Mouse (Mus musculus) CH12.LX (cell line): ENCODE measurements at regions not wholly inside any gene's neighbourhood (a gene's known extent, or its start where the extent isn't known, plus 50 kb on each side); places are given as distances from the start of the nearest gene placed in this dataset.

ENCODE experiments used
- DNase-seq: peaks from one replicate; pipeline ENCODE4 v3.0.0-alpha.2; 2013; ENCODE audit errors: extremely low read depth
- H3K27ac ChIP-seq: 2 replicates; pipeline ENCODE4 v1.5.1; 2012; ENCODE audit warnings: low read depth, mild to moderate bottlenecking, control low read depth, moderate library complexity; ENCODE audit not compliant: insufficient read depth
- H3K27me3 ChIP-seq: replicated peaks from 2 replicates; pipeline ENCODE3; 2012; ENCODE audit warnings: inconsistent platforms
- H3K36me3 ChIP-seq, 2 experiments: replicated peaks in 1 of 2; 2 replicates each; pipeline versions ENCODE3 to v1.6.1; 2012; ENCODE audit warnings: inconsistent platforms in 1 of 2, low read length in 1 of 2, mild to moderate bottlenecking in 1 of 2, mixed read lengths in 1 of 2, moderate library complexity in 1 of 2; ENCODE audit not compliant: control insufficient read depth in 1 of 2, insufficient read depth in 1 of 2
- H3K4me1 ChIP-seq, 2 experiments: 2 replicates each; pipeline ENCODE4 v1.6.1; 2012; ENCODE audit warnings: inconsistent platforms in 1 of 2, moderate library complexity in 1 of 2; ENCODE audit not compliant: insufficient read depth in 2 of 2, control insufficient read depth in 1 of 2
- H3K4me2 ChIP-seq: 2 replicates; pipeline ENCODE4 v1.6.1; 2012; ENCODE audit warnings: low read depth, mild to moderate bottlenecking, control low read depth; ENCODE audit not compliant: poor library complexity, insufficient read depth, severe bottlenecking
- H3K4me3 ChIP-seq, 3 experiments: fragments of 150-350 bp in 1 of 3; sonication (generic) in 1 of 3; replicated peaks in 1 of 3; 2 replicates each; pipeline versions ENCODE3 to v1.5.1; 2011 to 2012; ENCODE audit warnings: low read depth in 2 of 3, low read length in 2 of 3, mild to moderate bottlenecking in 2 of 3, moderate library complexity in 2 of 3, control low read depth in 1 of 3, improper control_type of control experiment in 1 of 3, inconsistent platforms in 1 of 3, mixed read lengths in 1 of 3; ENCODE audit not compliant: poor library complexity in 1 of 3
- H3K79me2 ChIP-seq: replicated peaks from 2 replicates; pipeline ENCODE4 v1.6.1; 2012; ENCODE audit warnings: mild to moderate bottlenecking, moderate library complexity; ENCODE audit not compliant: control insufficient read depth, poor library complexity, insufficient read depth, severe bottlenecking; ENCODE audit errors: extremely low read depth
- H3K9ac ChIP-seq: 2 replicates; pipeline ENCODE4 v1.6.1; 2012; ENCODE audit warnings: low read depth, mild to moderate bottlenecking, control low read depth, moderate library complexity; ENCODE audit not compliant: insufficient read depth
- H3K9me3 ChIP-seq: replicated peaks from 2 replicates; pipeline ENCODE3; 2012; ENCODE audit warnings: low read length, inconsistent platforms, mixed read lengths
- BHLHE40 ChIP-seq: IDR thresholded peaks from 2 replicates; pipeline ENCODE4 v1.6.1; 2011; ENCODE audit warnings: mild to moderate bottlenecking, low read depth, low read length, improper control_type of control experiment
- CHD1 ChIP-seq: IDR thresholded peaks from 2 replicates; pipeline ENCODE4 v1.6.1; 2012; ENCODE audit warnings: low read depth, low read length, improper control_type of control experiment, inconsistent platforms
- CHD2 ChIP-seq: IDR thresholded peaks from 2 replicates; pipeline ENCODE4 v1.6.1; 2011; ENCODE audit warnings: low read length, improper control_type of control experiment
- E2F4 ChIP-seq: IDR thresholded peaks from 2 replicates; pipeline ENCODE4 v1.6.1; 2011; ENCODE audit warnings: low read depth, low read length, improper control_type of control experiment; ENCODE audit not compliant: insufficient replicate concordance
- ELF1 ChIP-seq: IDR thresholded peaks from 2 replicates; pipeline ENCODE4 v1.6.1; 2014; ENCODE audit warnings: low read depth, mild to moderate bottlenecking, inconsistent platforms, low read length, improper control_type of control experiment
- IRF4 ChIP-seq: IDR thresholded peaks from 2 replicates; pipeline ENCODE4 v1.6.1; 2014; ENCODE audit warnings: low read depth, mild to moderate bottlenecking, inconsistent platforms, low read length, improper control_type of control experiment
- JUND ChIP-seq: conservative IDR thresholded peaks from 2 replicates; pipeline ENCODE4 v1.6.1; 2011; ENCODE audit warnings: low read depth, low read length, improper control_type of control experiment
- MAFK ChIP-seq: IDR thresholded peaks from 2 replicates; pipeline ENCODE4 v1.6.1; 2011; ENCODE audit warnings: low read length, improper control_type of control experiment; ENCODE audit not compliant: insufficient replicate concordance
- MAZ ChIP-seq: IDR thresholded peaks from 2 replicates; pipeline ENCODE4 v1.6.1; 2012; ENCODE audit warnings: low read depth, mild to moderate bottlenecking, inconsistent platforms, low read length, improper control_type of control experiment, moderate library complexity
- MYC ChIP-seq: IDR thresholded peaks from 2 replicates; pipeline ENCODE4 v1.6.1; 2011; ENCODE audit warnings: low read depth, mild to moderate bottlenecking, improper control_type of control experiment, low read length
- NELFE ChIP-seq: IDR thresholded peaks from 2 replicates; pipeline ENCODE4 v1.6.1; 2011; ENCODE audit warnings: low read depth, low read length, improper control_type of control experiment
- NRF1 ChIP-seq: IDR thresholded peaks from 2 replicates; pipeline ENCODE4 v1.6.1; 2014; ENCODE audit warnings: low read depth, mild to moderate bottlenecking, inconsistent platforms, low read length, improper control_type of control experiment, moderate library complexity
- RAD21 ChIP-seq: IDR thresholded peaks from 2 replicates; pipeline ENCODE4 v1.6.1; 2011; ENCODE audit warnings: low read depth, mild to moderate bottlenecking, low read length, improper control_type of control experiment, moderate library complexity
- RCOR1 ChIP-seq: conservative IDR thresholded peaks from 2 replicates; pipeline ENCODE4 v1.6.1; 2012; ENCODE audit warnings: low read depth, mild to moderate bottlenecking, inconsistent platforms, low read length, improper control_type of control experiment
- USF1 ChIP-seq: IDR thresholded peaks from 2 replicates; pipeline ENCODE4 v1.6.1; 2014; ENCODE audit warnings: low read depth, mild to moderate bottlenecking, inconsistent platforms, low read length, improper control_type of control experiment
- ZKSCAN1 ChIP-seq: IDR thresholded peaks from 2 replicates; pipeline ENCODE4 v1.6.1; 2012; ENCODE audit warnings: low read depth, inconsistent platforms, low read length, improper control_type of control experiment, borderline replicate concordance
- ZMIZ1 ChIP-seq: IDR thresholded peaks from 2 replicates; pipeline ENCODE4 v1.6.1; 2012; ENCODE audit warnings: low read depth, mild to moderate bottlenecking, inconsistent platforms, low read length, improper control_type of control experiment
- ZNF384 ChIP-seq: IDR thresholded peaks from 2 replicates; pipeline ENCODE4 v1.6.1; 2012; ENCODE audit warnings: low read depth, low read length, improper control_type of control experiment, inconsistent platforms
- dilution Hi-C: fragments of 300-500 bp; cut with MboI; formaldehyde crosslinking; loops from 2 replicates; pipeline ENCODE4 v1.14.3; 2020; ENCODE audit warnings: low sequenced_read_pairs; ENCODE audit not compliant: extremely low pct_unique_long_range_greater_than_20kb, extremely low pct_ligation_motif_present
- in situ Hi-C: fragments of 300-500 bp; cut with MboI; formaldehyde crosslinking; loops from 3 replicates; pipeline ENCODE4 v1.14.3; 2019; ENCODE audit warnings: low sequenced_read_pairs, low pct_ligation_motif_present, low pct_unique_long_range_greater_than_20kb, mixed read lengths

DNA sequence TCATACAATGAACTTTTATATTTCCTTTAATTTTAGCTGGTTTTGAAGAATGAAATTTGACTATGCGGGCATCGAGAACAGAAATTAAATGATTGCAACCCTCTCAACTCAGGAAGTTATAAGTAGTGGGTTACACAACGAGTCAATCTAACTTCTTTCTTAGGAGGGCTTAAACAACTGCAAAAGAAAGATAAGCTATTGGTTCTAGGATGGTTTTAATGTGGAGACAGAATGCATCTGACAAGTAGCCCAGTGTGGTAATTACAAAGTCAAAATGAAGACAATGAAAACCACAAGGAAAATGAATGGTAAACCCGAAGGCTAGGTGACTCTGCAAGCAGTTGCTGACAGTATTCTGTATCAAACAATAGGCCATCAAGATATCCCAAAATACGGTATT, 598.0 kb upstream of the Arid1b start:
- H3K36me3 ChIP-seq = no peaks in the 10 kb centered on the region
- TF ChIP-seq ZKSCAN1 (no peak), ZMIZ1 (no peak), RCOR1 (no peak), CHD1 (no peak), NRF1 (no peak), CHD2 (no peak), MAFK (no peak)
- in situ Hi-C loops = no loop called here
- H3K4me3 ChIP-seq = no peak overlapping the region
- dilution Hi-C loops = no loop called here
- H3K27ac ChIP-seq = no peak overlapping the region
- H3K27me3 ChIP-seq = no peaks in the 10 kb centered on the region
- no peak for DNase-seq
- no peaks in the 10 kb centered on the region for H3K79me2 ChIP-seq
- H3K4me2 ChIP-seq = no peak overlapping the region
- no peaks in the 10 kb centered on the region for H3K4me1 ChIP-seq
- no peak overlapping the region for H3K9ac ChIP-seq
- H3K9me3 ChIP-seq = peaks cover 2% of the 10 kb centered on the region

DNA sequence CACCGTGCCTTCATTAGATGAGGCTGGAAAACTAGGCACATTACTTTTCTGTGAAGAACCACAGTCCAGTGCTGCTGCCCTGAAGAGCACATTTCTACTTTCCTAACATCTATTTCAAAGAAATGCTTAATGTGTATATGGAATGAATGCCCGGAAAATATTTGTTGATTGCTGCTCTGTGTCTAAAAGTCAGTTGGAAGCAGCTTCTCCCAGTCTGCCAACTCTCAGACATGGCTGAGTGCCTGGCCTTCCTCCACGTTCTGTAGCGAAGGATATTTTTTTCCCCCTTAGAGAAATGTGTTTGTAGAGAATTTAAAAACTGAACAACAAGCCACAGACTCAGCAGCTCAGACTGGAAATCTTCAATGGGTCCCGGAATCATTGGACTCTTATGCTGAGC, 576.4 kb upstream of the Arid1b start:
- Histone ChIP-seq H3K27me3 (no peaks in the 10 kb centered on the region), H3K36me3 (no peaks in the 10 kb centered on the region), H3K4me3 (no peak overlapping the region), H3K4me2 (no peak overlapping the region), H3K79me2 (no peaks in the 10 kb centered on the region), H3K27ac (no peak overlapping the region), H3K9ac (no peak overlapping the region), H3K4me1 (no peaks in the 10 kb centered on the region), H3K9me3 (no peaks in the 10 kb centered on the region)
- DNase-seq = no peak
- TF ChIP-seq MYC (no peak), JUND (no peak), MAZ (no peak), ZKSCAN1 (no peak), NRF1 (no peak), E2F4 (no peak), ELF1 (no peak), IRF4 (no peak), BHLHE40 (no peak), NELFE (no peak), USF1 (no peak), RAD21 (no peak), ZNF384 (no peak)
- dilution Hi-C loops (no loop called here), in situ Hi-C loops (no loop called here)
